Mouse (Mus musculus) forebrain, embryonic 15.5 days (tissue): ENCODE results near the gene Lrrc58. TPM values are rescaled to one million over a fixed set of nuclear protein-coding genes. Genes with fewer than 3 reads are reported as not detected.

ENCODE experiments used
- ATAC-seq: fragments of 200-750 bp; cut with Nextera tagmentation; replicated peaks from 2 replicates; pipeline ENCODE4 v1.8.0; 2017; ENCODE audit warnings: mild to moderate bottlenecking, moderate TSS enrichment, moderate library complexity
- H3K27ac ChIP-seq: fragments of 300-500 bp; sonication (generic); replicated peaks from 2 replicates; pipeline ENCODE4 v1.5.1; 2015; ENCODE audit warnings: mild to moderate bottlenecking, inconsistent platforms
- H3K27me3 ChIP-seq: fragments of 300-500 bp; sonication (generic); 2 replicates; pipeline ENCODE4 v1.6.1; 2015; ENCODE audit warnings: inconsistent platforms
- H3K36me3 ChIP-seq: fragments of 300-500 bp; sonication (generic); 2 replicates; pipeline ENCODE4 v1.6.1; 2015; ENCODE audit warnings: mild to moderate bottlenecking, inconsistent platforms
- H3K4me1 ChIP-seq: fragments of 300-500 bp; sonication (generic); 2 replicates; pipeline ENCODE4 v1.6.1; 2015; ENCODE audit warnings: inconsistent platforms
- H3K4me2 ChIP-seq: fragments of 300-500 bp; sonication (generic); replicated peaks from 2 replicates; pipeline ENCODE4 v1.6.1; 2015; ENCODE audit warnings: mild to moderate bottlenecking, inconsistent platforms
- H3K4me3 ChIP-seq: fragments of 300-500 bp; sonication (generic); 2 replicates; pipeline ENCODE4 v1.5.1; 2015; ENCODE audit warnings: mild to moderate bottlenecking, inconsistent platforms
- H3K9ac ChIP-seq: fragments of 300-500 bp; sonication (generic); replicated peaks from 2 replicates; pipeline ENCODE4 v1.6.1; 2015; ENCODE audit warnings: mild to moderate bottlenecking, inconsistent platforms
- H3K9me3 ChIP-seq: fragments of 300-500 bp; sonication (generic); 2 replicates; pipeline ENCODE4 v1.6.1; 2016; ENCODE audit warnings: inconsistent platforms
- whole genome bisulfite sequencing: fragments of 180-500 bp; shearing (Covaris S2); methylation state at CpG from one replicate; pipeline ENCODE4 v1.1.7; 2015; ENCODE audit warnings: mixed read lengths; 5-methylcytosine and 5-hydroxymethylcytosine counted together
- polyA plus RNA-seq: library from polyadenylated mRNA; unstranded; fragments of >200 nt; fragmentation: Nextera tagmentation; extraction: Ambion mirVana; gene quantifications from 2 replicates; pipeline ENCODE4 v1.2.1, GENCODE M21; 2015

Gene Lrrc58
- polyA plus RNA-seq, 1 experiment from 2014 or later = 62.6 TPM

DNA sequence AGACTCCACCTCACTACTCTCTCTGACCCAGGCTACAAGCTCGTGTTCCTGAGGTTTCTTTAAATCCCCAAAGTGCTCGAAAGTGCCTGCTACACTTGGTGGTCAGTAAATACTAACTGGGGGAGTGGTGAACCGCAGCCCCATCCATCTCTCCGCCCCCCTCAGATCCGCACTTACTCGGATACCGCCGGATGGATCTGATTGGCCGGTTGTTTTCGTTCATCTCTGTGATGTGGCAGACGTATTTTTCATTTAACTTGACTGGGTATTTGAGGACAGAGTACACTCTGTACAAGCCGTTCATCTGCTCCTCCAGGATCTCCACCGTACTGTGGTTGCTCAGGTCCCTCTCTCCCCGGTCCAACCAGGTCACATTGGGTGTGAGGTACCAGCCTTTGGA lies 14.1 kb upstream of the Lrrc58 start:
- H3K4me1 ChIP-seq = no peaks in the 10 kb centered on the region
- no peaks in the 10 kb centered on the region for H3K36me3 ChIP-seq
- 80% methylated on average over 14 of the region's 14 CpGs for whole genome bisulfite sequencing
- H3K4me3 ChIP-seq = no peak overlapping the region
- no peak overlapping the region for H3K4me2 ChIP-seq
- no peaks in the 10 kb centered on the region for H3K27me3 ChIP-seq
- no peaks in the 10 kb centered on the region for H3K9me3 ChIP-seq
- H3K27ac ChIP-seq = no peak overlapping the region
- no peak overlapping the region for H3K9ac ChIP-seq
- no peak for ATAC-seq

DNA sequence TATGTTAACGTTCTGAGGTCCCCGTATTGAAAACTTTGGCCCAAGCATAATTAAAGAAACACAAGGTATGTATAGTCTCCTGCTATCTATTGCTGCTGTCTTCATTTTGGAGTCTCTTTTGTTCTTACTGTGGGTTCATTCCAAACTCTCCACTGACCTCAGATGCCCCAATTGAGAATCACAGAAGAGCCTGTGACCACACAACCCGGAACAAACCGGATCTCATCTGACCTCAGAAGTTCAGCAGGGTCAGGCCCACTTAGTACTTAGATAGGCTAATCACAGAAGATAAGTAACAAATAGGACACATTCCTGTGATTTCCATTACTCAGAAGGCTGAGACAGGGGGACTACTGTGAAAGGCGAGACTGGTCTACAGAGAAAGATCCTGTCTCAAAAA lies 13.6 kb upstream of the Lrrc58 start:
- WGBS = 84% methylated on average over 5 of the region's 5 CpGs
- H3K4me3 ChIP-seq = no peak overlapping the region
- H3K9me3 ChIP-seq = no peaks in the 10 kb centered on the region
- no peak for ATAC-seq
- no peaks in the 10 kb centered on the region for H3K27me3 ChIP-seq
- no peaks in the 10 kb centered on the region for H3K36me3 ChIP-seq
- H3K27ac ChIP-seq = no peak overlapping the region
- H3K4me1 ChIP-seq = no peaks in the 10 kb centered on the region
- no peak overlapping the region for H3K9ac ChIP-seq
- no peak overlapping the region for H3K4me2 ChIP-seq

DNA sequence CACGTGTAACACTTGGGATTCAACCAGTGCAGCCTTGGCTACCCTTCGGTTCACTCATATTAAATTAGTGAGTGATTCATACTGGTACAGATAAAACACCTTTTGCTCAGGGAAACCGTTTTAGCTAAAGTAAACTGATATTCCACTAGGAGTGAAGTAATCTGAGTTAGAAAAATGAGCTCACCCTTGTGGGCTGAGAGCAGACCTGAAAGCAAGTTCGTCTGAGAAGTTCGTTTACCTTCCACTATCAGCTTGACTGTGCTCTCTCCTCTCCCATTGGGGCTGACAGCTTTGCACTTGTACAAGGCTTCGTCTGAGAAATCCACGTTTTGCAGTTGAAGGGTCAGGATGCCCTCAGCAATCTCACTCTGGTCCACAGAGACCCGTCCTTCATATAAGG lies 12.6 kb upstream of the Lrrc58 start:
- H3K27ac ChIP-seq = no peak overlapping the region
- no peak overlapping the region for H3K4me3 ChIP-seq
- no peak overlapping the region for H3K4me2 ChIP-seq
- ATAC-seq = no peak
- H3K36me3 ChIP-seq = no peaks in the 10 kb centered on the region
- WGBS = 86% methylated on average over 8 of the region's 8 CpGs
- H3K9me3 ChIP-seq = no peaks in the 10 kb centered on the region
- no peaks in the 10 kb centered on the region for H3K27me3 ChIP-seq
- H3K9ac ChIP-seq = no peak overlapping the region
- H3K4me1 ChIP-seq = no peaks in the 10 kb centered on the region

DNA sequence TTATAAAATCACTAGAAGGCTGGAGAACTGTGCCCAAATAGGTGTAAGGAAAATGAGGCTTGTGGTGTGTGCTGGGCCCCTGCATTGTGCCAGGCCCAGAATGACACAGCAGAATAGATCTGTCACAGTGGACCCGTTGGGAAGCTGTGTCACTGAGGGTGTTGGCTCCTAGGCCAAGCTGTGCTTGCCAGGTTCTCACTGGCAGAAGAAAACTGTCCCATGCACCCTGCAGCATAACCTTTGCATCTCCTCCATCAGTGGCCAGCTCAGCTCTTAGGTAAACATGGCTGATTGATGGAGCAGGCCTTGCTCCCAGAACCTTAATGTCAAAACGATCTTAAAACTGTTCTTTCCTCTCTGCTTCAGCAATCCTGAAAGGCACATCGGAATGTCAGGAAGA lies 11.9 kb upstream of the Lrrc58 start:
- no peaks in the 10 kb centered on the region for H3K36me3 ChIP-seq
- no peak overlapping the region for H3K4me3 ChIP-seq
- no peak overlapping the region for H3K4me2 ChIP-seq
- no peak for ATAC-seq
- H3K9ac ChIP-seq = no peak overlapping the region
- 74% methylated on average over 3 of the region's 3 CpGs for WGBS
- H3K27me3 ChIP-seq = no peaks in the 10 kb centered on the region
- H3K9me3 ChIP-seq = no peaks in the 10 kb centered on the region
- H3K27ac ChIP-seq = no peak overlapping the region
- H3K4me1 ChIP-seq = no peaks in the 10 kb centered on the region

GRCm38 (mm10) chr16:37857495-37857894 lies 10.7 kb upstream of the Lrrc58 start:
- Histone ChIP-seq H3K36me3 (no peaks in the 10 kb centered on the region), H3K9ac (no peak overlapping the region), H3K27me3 (no peaks in the 10 kb centered on the region), H3K4me1 (no peaks in the 10 kb centered on the region), H3K9me3 (no peaks in the 10 kb centered on the region), H3K27ac (no peak overlapping the region), H3K4me3 (no peak overlapping the region), H3K4me2 (no peak overlapping the region)
- ATAC-seq = no peak
- 67% methylated on average over 8 of the region's 8 CpGs for WGBS

GRCm38 (mm10) chr16:37860213-37860612 lies 8.0 kb upstream of the Lrrc58 start:
- H3K4me2 ChIP-seq = no peak overlapping the region
- no peaks in the 10 kb centered on the region for H3K9me3 ChIP-seq
- no peaks in the 10 kb centered on the region for H3K27me3 ChIP-seq
- H3K4me1 ChIP-seq = no peaks in the 10 kb centered on the region
- no peak for ATAC-seq
- H3K36me3 ChIP-seq = no peaks in the 10 kb centered on the region
- WGBS = 83% methylated on average over 7 of the region's 7 CpGs
- no peak overlapping the region for H3K9ac ChIP-seq
- H3K27ac ChIP-seq = no peak overlapping the region
- no peak overlapping the region for H3K4me3 ChIP-seq

GRCm38 (mm10) chr16:37861029-37861428 lies 7.2 kb upstream of the Lrrc58 start, which contains the start of gene Gm36028:
Gene Gm36028, minus strand, starts transcription at chr16:37861146.
- Histone ChIP-seq H3K4me3 (no peak within 1 kb of the TSS), H3K4me2 (no peak within 1 kb of the TSS), H3K9me3 (no peaks in the 10 kb centered on the region), H3K4me1 (no peaks in the 10 kb centered on the region), H3K9ac (no peak within 1 kb of the TSS), H3K27ac (no peak within 1 kb of the TSS), H3K27me3 (no peaks in the 10 kb centered on the region), H3K36me3 (no peaks in the 10 kb centered on the region)
- no peak for ATAC-seq
- WGBS = 90% methylated on average over 7 of the region's 7 CpGs

DNA sequence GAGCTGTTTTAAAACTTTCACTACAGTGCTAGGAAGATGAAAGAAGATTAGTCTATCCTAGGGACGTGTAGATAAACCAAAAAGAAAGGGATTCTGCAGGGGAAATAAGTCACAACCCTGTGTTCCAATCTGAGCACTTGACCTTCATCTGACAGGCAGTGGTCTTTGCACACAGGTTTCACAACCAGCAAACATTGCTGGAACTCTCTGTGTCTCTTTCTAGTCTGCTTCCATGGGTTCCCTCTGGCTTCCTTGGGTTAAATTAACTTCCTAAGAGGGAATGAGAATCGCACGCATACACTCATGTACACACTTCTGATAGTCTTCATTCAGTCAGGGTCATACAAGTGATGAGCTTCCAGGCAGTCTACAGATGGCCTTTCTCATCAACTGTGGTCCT lies 4.3 kb upstream of the Lrrc58 start:
- Histone ChIP-seq H3K4me3 (no peak overlapping the region), H3K4me2 (no peak overlapping the region), H3K27me3 (no peaks in the 10 kb centered on the region), H3K27ac (no peak overlapping the region), H3K4me1 (peaks cover 5% of the 10 kb centered on the region; the same call in 1 of the 2 replicates), H3K9me3 (no peaks in the 10 kb centered on the region), H3K9ac (no peak overlapping the region), H3K36me3 (no peaks in the 10 kb centered on the region)
- no peak for ATAC-seq
- WGBS = 78% methylated on average over 3 of the region's 3 CpGs

DNA sequence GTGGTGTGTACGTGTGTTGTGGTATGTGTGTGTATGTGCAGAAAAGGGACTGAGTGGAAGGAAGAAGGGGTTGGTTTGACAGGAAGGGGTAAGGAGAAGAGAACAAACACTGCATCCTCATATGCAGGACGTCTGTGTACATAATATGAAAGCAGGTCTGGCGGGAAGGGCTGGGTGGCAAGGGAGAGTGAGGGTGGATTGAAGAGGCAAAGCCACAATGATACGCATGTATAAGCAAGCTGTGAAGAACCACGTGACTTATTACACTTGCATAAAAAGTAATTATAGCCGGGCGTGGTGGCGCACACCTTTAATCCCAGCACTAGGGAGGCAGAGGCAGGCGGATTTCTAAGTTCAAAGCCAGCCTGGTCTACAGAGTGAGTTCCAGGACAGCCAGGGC lies 2.3 kb upstream of the Lrrc58 start:
- Histone ChIP-seq H3K4me2 (no peak overlapping the region), H3K9ac (no peak overlapping the region), H3K27me3 (no peaks in the 10 kb centered on the region), H3K4me1 (peaks cover 18% of the 10 kb centered on the region), H3K36me3 (no peaks in the 10 kb centered on the region), H3K9me3 (no peaks in the 10 kb centered on the region), H3K4me3 (no peak overlapping the region), H3K27ac (no peak overlapping the region)
- 88% methylated on average over 9 of the region's 9 CpGs for WGBS
- no peak for ATAC-seq

- H3K9me3 ChIP-seq = no peaks in the 10 kb centered on the region
- H3K27me3 ChIP-seq = no peaks in the 10 kb centered on the region
- H3K9ac ChIP-seq = peak overlapping the region; percentile 90
- no peaks in the 10 kb centered on the region for H3K36me3 ChIP-seq
- ATAC-seq = peak; percentile 84
- under 1% methylated on average over 82 of the region's 87 CpGs for WGBS
- peaks cover 28% of the 10 kb centered on the region for H3K4me1 ChIP-seq
- peak overlapping the region; percentile 99 for H3K4me3 ChIP-seq
- peak overlapping the region; percentile 67 for H3K4me2 ChIP-seq
- peak overlapping the region; percentile 100 for H3K27ac ChIP-seq
Observed at GRCm38 (mm10) chr16:37868506-37869469, 599 bp downstream of the Lrrc58 start.

GRCm38 (mm10) chr16:37869470-37870231 lies 1.5 kb downstream of the Lrrc58 start:
- peak overlapping the region; percentile 100 for H3K27ac ChIP-seq
- no peaks in the 10 kb centered on the region for H3K27me3 ChIP-seq
- 21% methylated on average over 4 of the region's 4 CpGs for WGBS
- H3K4me3 ChIP-seq = peak overlapping the region; percentile 99
- H3K9me3 ChIP-seq = no peaks in the 10 kb centered on the region
- H3K4me1 ChIP-seq = peaks cover 28% of the 10 kb centered on the region
- no peak for ATAC-seq
- peak overlapping the region; percentile 90 for H3K9ac ChIP-seq
- H3K4me2 ChIP-seq = peak overlapping the region; percentile 67
- H3K36me3 ChIP-seq = no peaks in the 10 kb centered on the region

- Histone ChIP-seq H3K4me3 (no peak overlapping the region), H3K36me3 (no peaks in the 10 kb centered on the region), H3K27ac (no peak overlapping the region), H3K27me3 (no peaks in the 10 kb centered on the region), H3K4me1 (peaks cover 28% of the 10 kb centered on the region), H3K9me3 (no peaks in the 10 kb centered on the region), H3K9ac (no peak overlapping the region), H3K4me2 (peak overlapping the region; percentile 67)
- 67% methylated on average over 4 of the region's 4 CpGs for WGBS
- ATAC-seq = no peak
Observed at GRCm38 (mm10) chr16:37871112-37871715, 3.0 kb downstream of the Lrrc58 start.
